Mouse (Mus musculus) cerebellum, postnatal 36 days (tissue): ENCODE measurements around the gene Insc.

Source experiments
- DNase-seq, 2 experiments: peaks; one replicate each; pipeline ENCODE4 v3.0.0; 2021 to 2022; ENCODE audit warnings: mixed read lengths in 2 of 2

Insc gene

GRCm38 (mm10) chr7:114832257-114832940 is 88.9 kb downstream of the Insc start:
- DNase-seq, result no peak

GRCm38 (mm10) chr7:114834504-114834903 is 91.0 kb downstream of the Insc start:
- DNase-seq, result no peak

GRCm38 (mm10) chr7:114837268-114837667 is 93.8 kb downstream of the Insc start:
- DNase-seq, result no peak

GRCm38 (mm10) chr7:114840029-114840745 is 96.7 kb downstream of the Insc start:
- DNase-seq, result no peak

GRCm38 (mm10) chr7:114842644-114843211 is 99.2 kb downstream of the Insc start:
- DNase-seq, result peak; percentile 9 to 17

- DNase-seq, result no peak
Observed at GRCm38 (mm10) chr7:114847179-114847578, 103.7 kb downstream of the Insc start.

GRCm38 (mm10) chr7:114852387-114852786 is 108.9 kb downstream of the Insc start:
- no peak for DNase-seq

- DNase-seq, result no peak
Observed at GRCm38 (mm10) chr7:114854169-114854568, 110.7 kb downstream of the Insc start.

GRCm38 (mm10) chr7:114860858-114861523 is 117.5 kb downstream of the Insc start:
- DNase-seq, result no peak

GRCm38 (mm10) chr7:114873315-114874012 is 130.0 kb downstream of the Insc start:
- no peak for DNase-seq

- DNase-seq, result peak; percentile 8 to 16
Observed at GRCm38 (mm10) chr7:114874032-114874441, 130.5 kb downstream of the Insc start.

GRCm38 (mm10) chr7:114874579-114874978 is 131.1 kb downstream of the Insc start:
- no peak for DNase-seq

- DNase-seq, result no peak
Observed at GRCm38 (mm10) chr7:114883602-114884001, 140.1 kb downstream of the Insc start.

GRCm38 (mm10) chr7:114886933-114887332 is 143.4 kb downstream of the Insc start:
- no peak for DNase-seq

- no peak for DNase-seq
Observed at GRCm38 (mm10) chr7:114890215-114890614, 146.7 kb downstream of the Insc start.

- DNase-seq, result peak; percentile 13 to 22
Observed at GRCm38 (mm10) chr7:114892618-114893257, 149.2 kb downstream of the Insc start.

- DNase-seq, result no peak
Observed at GRCm38 (mm10) chr7:114893889-114894288, 150.4 kb downstream of the Insc start.

GRCm38 (mm10) chr7:114896966-114897697 is 153.6 kb downstream of the Insc start:
- no peak for DNase-seq
